Mouse (Mus musculus): ENCODE results near the gene Gm12666.
"Not testable (repeated sequence)": the region's sequence is repeated elsewhere in the genome, so short reads cannot be mapped to it uniquely, and the experiment has no call there.

DNA sequence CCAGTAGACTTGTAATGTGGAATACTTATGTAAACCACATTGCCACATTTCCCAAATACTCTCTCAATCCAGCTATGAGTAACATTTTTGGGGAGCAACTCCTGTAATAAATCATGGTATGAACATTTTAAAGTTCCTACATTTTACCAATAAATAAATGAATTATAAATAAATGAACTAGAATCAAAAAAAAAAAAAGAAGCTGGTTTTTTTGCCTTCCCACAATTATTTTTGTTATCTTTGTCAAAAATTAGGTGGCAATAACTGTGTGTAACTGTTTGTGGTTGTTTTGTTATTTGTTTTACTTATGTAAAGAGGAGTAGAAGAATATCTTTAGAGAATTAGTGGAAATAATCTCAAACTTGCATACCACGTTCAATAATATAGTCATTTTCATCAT is at the start of gene Gm12666:
- not testable (repeated sequence) for TF ChIP-seq POLR2A (IDR thresholded peaks at IDR 0.05; ENCODE audit: low read depth, low read length); NELFE (IDR thresholded peaks at IDR 0.05; ENCODE audit: low read depth, low read length); USF1 (IDR thresholded peaks at IDR 0.05; ENCODE audit: low read depth, low read length); ZC3H11A (IDR thresholded peaks at IDR 0.05; ENCODE audit: low read depth, low read length); MAFK (IDR thresholded peaks at IDR 0.05; ENCODE audit: insufficient replicate concordance, low read length); ZKSCAN1 (IDR thresholded peaks at IDR 0.05; ENCODE audit: borderline replicate concordance, low read depth, low read length); SMC3 (IDR thresholded peaks at IDR 0.05; ENCODE audit: low read depth, low read length); E2F4 (IDR thresholded peaks at IDR 0.05; ENCODE audit: insufficient replicate concordance, low read depth, low read length); MAZ (IDR thresholded peaks at IDR 0.05; ENCODE audit: low read depth, low read length); ZNF384 (IDR thresholded peaks at IDR 0.05; ENCODE audit: low read depth, low read length); CTCF (conservative IDR thresholded peaks at IDR 0.05 in 1 of 2, IDR thresholded peaks at IDR 0.05 in 1 of 2; ENCODE audit: low read depth in 2 of 2, low read length in 2 of 2); TCF12 (IDR thresholded peaks at IDR 0.05; ENCODE audit: low read depth, low read length); RAD21 (IDR thresholded peaks at IDR 0.05; ENCODE audit: low read depth, low read length); RCOR1 (conservative IDR thresholded peaks at IDR 0.05; ENCODE audit: low read depth, low read length)
